Mouse (Mus musculus): ENCODE data around the gene Ppdpf. TPM values are rescaled to one million over a fixed set of nuclear protein-coding genes. Genes with fewer than 3 reads are reported as not detected.

Gene Ppdpf
- total and polyA plus RNA-seq, 3 experiments: 60.0 to 113 (median 71.2) TPM

GRCm38 (mm10) chr2:181146976-181147545, 40.0 kb upstream of the Ppdpf start:
- peaks cover 2 to 9% of the 10 kb centered on the region in 2 experiments; a peak in 3 of 4 replicates for H3K4me1 ChIP-seq (ENCODE audit: control insufficient read depth in 1 of 2, insufficient read depth in 2 of 2)
- H3K79me2 ChIP-seq (replicated peaks; ENCODE audit: control insufficient read depth, extremely low read depth, insufficient read depth, poor library complexity, severe bottlenecking): no peaks in the 10 kb centered on the region
- no peak overlapping the region for H3K27ac ChIP-seq (ENCODE audit: insufficient read depth, low read depth)
- H3K4me2 ChIP-seq (ENCODE audit: insufficient read depth, low read depth, poor library complexity, severe bottlenecking): peak overlapping the region; percentile 92; the same call in 1 of the 2 replicates
- TF ChIP-seq MAFK (IDR thresholded peaks at IDR 0.05; ENCODE audit: insufficient replicate concordance, low read length) (no peak), CHD1 (IDR thresholded peaks at IDR 0.05; ENCODE audit: low read depth, low read length) (no peak), ETS1 (conservative IDR thresholded peaks at IDR 0.05; ENCODE audit: low read depth, low read length) (no peak), IRF4 (IDR thresholded peaks at IDR 0.05; ENCODE audit: low read depth, low read length) (no peak), EP300 (IDR thresholded peaks at IDR 0.05; ENCODE audit: low read length) (no peak), JUND (conservative IDR thresholded peaks at IDR 0.05; ENCODE audit: low read depth, low read length) (no peak), POLR2A (IDR thresholded peaks at IDR 0.05; ENCODE audit: low read depth, low read length) (no peak), RCOR1 (conservative IDR thresholded peaks at IDR 0.05; ENCODE audit: low read depth, low read length) (no peak), MAX (IDR thresholded peaks at IDR 0.05; ENCODE audit: low read length) (no peak), ELF1 (IDR thresholded peaks at IDR 0.05; ENCODE audit: low read depth, low read length) (no peak), MXI1 (IDR thresholded peaks at IDR 0.05; ENCODE audit: low read depth, low read length) (no peak), MYC (IDR thresholded peaks at IDR 0.05; ENCODE audit: low read depth, low read length) (no peak)
- peaks cover 95% of the 10 kb centered on the region for H3K27me3 ChIP-seq (replicated peaks)
- DNase-seq (ENCODE audit: extremely low read depth): no peak
- no peaks in the 10 kb centered on the region for H3K9me3 ChIP-seq (replicated peaks; ENCODE audit: low read length)
- no peaks in the 10 kb centered on the region for H3K36me3 ChIP-seq (replicated peaks in 1 of 2; ENCODE audit: control insufficient read depth in 1 of 2, insufficient read depth in 1 of 2, low read length in 1 of 2)
- in situ Hi-C loops (cut with MboI; ENCODE audit: low pct_ligation_motif_present, low pct_unique_long_range_greater_than_20kb, low sequenced_read_pairs) (no loop called here), dilution Hi-C loops (cut with MboI; ENCODE audit: extremely low pct_ligation_motif_present, extremely low pct_unique_long_range_greater_than_20kb, low sequenced_read_pairs) (no loop called here)
- H3K4me3 ChIP-seq (replicated peaks in 1 of 3; ENCODE audit: low read depth in 2 of 3, low read length in 2 of 3, poor library complexity in 1 of 3): no peak overlapping the region
- H3K9ac ChIP-seq (ENCODE audit: insufficient read depth, low read depth): no peak overlapping the region

GRCm38 (mm10) chr2:181147546-181148317, 39.3 kb upstream of the Ppdpf start:
- H3K4me3 ChIP-seq (replicated peaks in 1 of 3; ENCODE audit: low read depth in 2 of 3, low read length in 2 of 3, poor library complexity in 1 of 3): peak overlapping the region; percentile 21 to 79 (median 33)
- DNase-seq (ENCODE audit: extremely low read depth): peak; percentile 20
- H3K27me3 ChIP-seq (replicated peaks): peaks cover 95% of the 10 kb centered on the region
- TF ChIP-seq NELFE (IDR thresholded peaks at IDR 0.05; ENCODE audit: low read depth, low read length) (no peak), MAFK (IDR thresholded peaks at IDR 0.05; ENCODE audit: insufficient replicate concordance, low read length) (no peak), ETS1 (conservative IDR thresholded peaks at IDR 0.05; ENCODE audit: low read depth, low read length) (no peak), USF1 (IDR thresholded peaks at IDR 0.05; ENCODE audit: low read depth, low read length) (no peak), POLR2AphosphoS2 (IDR thresholded peaks at IDR 0.05; ENCODE audit: low read depth, low read length) (no peak)
- H3K79me2 ChIP-seq (replicated peaks; ENCODE audit: control insufficient read depth, extremely low read depth, insufficient read depth, poor library complexity, severe bottlenecking): no peaks in the 10 kb centered on the region
- no peaks in the 10 kb centered on the region for H3K9me3 ChIP-seq (replicated peaks; ENCODE audit: low read length)
- H3K27ac ChIP-seq (ENCODE audit: insufficient read depth, low read depth): no peak overlapping the region
- no peaks in the 10 kb centered on the region for H3K36me3 ChIP-seq (replicated peaks in 1 of 2; ENCODE audit: control insufficient read depth in 1 of 2, insufficient read depth in 1 of 2, low read length in 1 of 2)
- in situ Hi-C loops (cut with MboI; ENCODE audit: low pct_ligation_motif_present, low pct_unique_long_range_greater_than_20kb, low sequenced_read_pairs): no loop called here
- H3K9ac ChIP-seq (ENCODE audit: insufficient read depth, low read depth): no peak overlapping the region
- dilution Hi-C loops (cut with MboI; ENCODE audit: extremely low pct_ligation_motif_present, extremely low pct_unique_long_range_greater_than_20kb, low sequenced_read_pairs): no loop called here
- H3K4me1 ChIP-seq (ENCODE audit: control insufficient read depth in 1 of 2, insufficient read depth in 2 of 2): peaks cover 2 to 9% of the 10 kb centered on the region in 2 experiments; a peak in 3 of 4 replicates
- H3K4me2 ChIP-seq (ENCODE audit: insufficient read depth, low read depth, poor library complexity, severe bottlenecking): peak overlapping the region; percentile 92
